Mouse (Mus musculus) MEL (cell line): ENCODE data around the gene Naip5. TPM values are rescaled to one million over a fixed set of nuclear protein-coding genes. Genes with fewer than 3 reads are reported as not detected.
A peak's percentile ranks its signal among the peaks of the same experiment; 100 is the strongest.
"Not testable (repeated sequence)": the region's sequence is repeated elsewhere in the genome, so short reads cannot be mapped to it uniquely, and the experiment has no call there.

ENCODE experiments used
- DNase-seq: peaks from one replicate; pipeline ENCODE4 v3.0.0; 2011; ENCODE audit warnings: low read depth, low spot score
- H3K27ac ChIP-seq: 2 replicates; pipeline ENCODE4 v1.5.1; 2012; ENCODE audit warnings: low read depth, mild to moderate bottlenecking, control low read depth, low read length, moderate library complexity; ENCODE audit not compliant: control insufficient read depth
- H3K27me3 ChIP-seq, 2 experiments: fragments of 150-350 bp in 1 of 2; sonication (generic) in 1 of 2; 2 replicates each; pipeline ENCODE4 v1.6.1; 2012; ENCODE audit warnings: low read length in 2 of 2, mild to moderate bottlenecking in 2 of 2, improper control_type of control experiment in 1 of 2, moderate library complexity in 1 of 2; ENCODE audit not compliant: insufficient read depth in 2 of 2, control insufficient read depth in 1 of 2
- H3K36me3 ChIP-seq, 2 experiments: 2 replicates each; pipeline ENCODE4 v1.6.1; 2012 to 2014; ENCODE audit warnings: low read length in 2 of 2, improper control_type of control experiment in 1 of 2, inconsistent platforms in 1 of 2, mild to moderate bottlenecking in 1 of 2; ENCODE audit not compliant: insufficient read depth in 2 of 2, control insufficient read depth in 1 of 2
- H3K4me1 ChIP-seq, 2 experiments: fragments of 150-350 bp in 1 of 2; sonication (generic) in 1 of 2; 2 replicates each; pipeline ENCODE4 v1.6.1; 2012; ENCODE audit warnings: low read length in 2 of 2, improper control_type of control experiment in 1 of 2, mild to moderate bottlenecking in 1 of 2; ENCODE audit not compliant: insufficient read depth in 2 of 2, control insufficient read depth in 1 of 2
- H3K4me3 ChIP-seq, 2 experiments: fragments of 150-350 bp in 1 of 2; sonication (generic) in 1 of 2; 2 replicates each; pipeline ENCODE4 v1.5.1; 2012; ENCODE audit warnings: low read depth in 2 of 2, low read length in 2 of 2, mild to moderate bottlenecking in 2 of 2, moderate library complexity in 2 of 2, control low read depth in 1 of 2, improper control_type of control experiment in 1 of 2; ENCODE audit not compliant: control insufficient read depth in 1 of 2, insufficient read depth in 1 of 2
- H3K79me2 ChIP-seq: 2 replicates; pipeline ENCODE4 v1.6.1; 2012; ENCODE audit warnings: mild to moderate bottlenecking, low read length, moderate library complexity; ENCODE audit not compliant: control insufficient read depth, poor library complexity, insufficient read depth
- H3K9ac ChIP-seq: 2 replicates; pipeline ENCODE4 v1.6.1; 2012; ENCODE audit warnings: low read depth, mild to moderate bottlenecking, control low read depth, low read length, moderate library complexity; ENCODE audit not compliant: control insufficient read depth, poor library complexity, severe bottlenecking
- H3K9me3 ChIP-seq: fragments of 150-350 bp; sonication (generic); replicated peaks from 2 replicates; pipeline ENCODE4 v1.6.1; 2012; ENCODE audit warnings: mild to moderate bottlenecking, low read length, improper control_type of control experiment, moderate library complexity; ENCODE audit not compliant: insufficient read depth
- E2F4 ChIP-seq: IDR thresholded peaks from 2 replicates; pipeline ENCODE4 v1.6.1; 2011; ENCODE audit warnings: low read depth, low read length, improper control_type of control experiment, borderline replicate concordance
- ELF1 ChIP-seq: IDR thresholded peaks from 2 replicates; pipeline ENCODE4 v1.6.1; 2014; ENCODE audit warnings: low read depth, mild to moderate bottlenecking, inconsistent platforms, low read length, improper control_type of control experiment, moderate library complexity
- ETS1 ChIP-seq: IDR thresholded peaks from 2 replicates; pipeline ENCODE4 v1.6.1; 2012; ENCODE audit warnings: low read depth, mild to moderate bottlenecking, inconsistent platforms, low read length, improper control_type of control experiment, moderate library complexity
- MAX ChIP-seq: IDR thresholded peaks from 2 replicates; pipeline ENCODE4 v1.6.1; 2011; ENCODE audit warnings: low read length, improper control_type of control experiment
- MEF2A ChIP-seq: IDR thresholded peaks from 2 replicates; pipeline ENCODE4 v1.6.1; 2014; ENCODE audit warnings: low read depth, mild to moderate bottlenecking, inconsistent platforms, low read length, improper control_type of control experiment; ENCODE audit not compliant: poor library complexity, insufficient replicate concordance, severe bottlenecking; ENCODE audit errors: extremely low read depth
- POLR2AphosphoS2 ChIP-seq: IDR thresholded peaks from 2 replicates; pipeline ENCODE4 v1.6.1; 2011; ENCODE audit warnings: low read length, improper control_type of control experiment
- RCOR1 ChIP-seq: IDR thresholded peaks from 2 replicates; pipeline ENCODE4 v1.6.1; 2012; ENCODE audit warnings: low read depth, mild to moderate bottlenecking, inconsistent platforms, low read length, improper control_type of control experiment
- SIN3A ChIP-seq: IDR thresholded peaks from 2 replicates; pipeline ENCODE4 v1.6.1; 2012; ENCODE audit warnings: low read length, improper control_type of control experiment, inconsistent platforms
- SMC3 ChIP-seq: IDR thresholded peaks from 2 replicates; pipeline ENCODE4 v1.6.1; 2011; ENCODE audit warnings: low read depth, low read length, improper control_type of control experiment
- TAL1 ChIP-seq: IDR thresholded peaks from 2 replicates; pipeline ENCODE4 v1.6.1; 2012; ENCODE audit warnings: mild to moderate bottlenecking, inconsistent platforms, low read length, moderate library complexity, mixed read lengths
- TBP ChIP-seq: IDR thresholded peaks from 2 replicates; pipeline ENCODE4 v1.8.0; 2011; ENCODE audit warnings: low read depth, low read length, improper control_type of control experiment
- TCF12 ChIP-seq: IDR thresholded peaks from 2 replicates; pipeline ENCODE4 v1.6.1; 2014; ENCODE audit warnings: low read depth, mild to moderate bottlenecking, inconsistent platforms, low read length, improper control_type of control experiment, moderate library complexity
- USF2 ChIP-seq, 2 experiments: IDR thresholded peaks; 2 replicates each; pipeline ENCODE4 v1.6.1; 2011 to 2012; ENCODE audit warnings: improper control_type of control experiment in 2 of 2, low read length in 2 of 2, borderline replicate concordance in 1 of 2, inconsistent platforms in 1 of 2, low read depth in 1 of 2, mild to moderate bottlenecking in 1 of 2; ENCODE audit not compliant: insufficient read depth in 1 of 2
- ZC3H11A ChIP-seq: IDR thresholded peaks from 2 replicates; pipeline ENCODE4 v1.6.1; 2012; ENCODE audit warnings: low read depth, mild to moderate bottlenecking, inconsistent platforms, low read length, improper control_type of control experiment
- ZMIZ1 ChIP-seq: IDR thresholded peaks from 2 replicates; pipeline ENCODE4 v1.6.1; 2012; ENCODE audit warnings: low read depth, mild to moderate bottlenecking, inconsistent platforms, low read length, improper control_type of control experiment, moderate library complexity
- polyA plus RNA-seq, 2 experiments: library from polyadenylated mRNA; stranded (reverse) in 1 of 2; unstranded in 1 of 2; fragments of >175 nt in 1 of 2; fragments of >200 nt in 1 of 2; gene quantifications; 2 replicates each; pipeline versions ENCODE4 v1.2.1 to v1.2.4; 2012; ENCODE audit warnings: low replicate concordance in 2 of 2, low read depth in 1 of 2; ENCODE audit not compliant: insufficient read length in 2 of 2, insufficient read depth in 1 of 2, missing spikeins in 1 of 2
- total RNA-seq: library from RNA; depleted of rRNA; stranded (reverse); fragments of 300-350 nt; gene quantifications from 2 replicates; pipeline ENCODE4 v1.2.3, GENCODE M21; 2012

The Naip5 gene
- total and polyA plus RNA-seq, 3 experiments, result under 0.01 to 0.29 TPM; not detected in 1

GRCm38 (mm10) chr13:100201659-100202333 lies 44.3 kb downstream of the Naip5 start, which contains the start of gene Naip2:
Naip2 (minus strand) TSS chr13:100202092.
- not testable (repeated sequence) for H3K36me3 ChIP-seq, H3K4me1 ChIP-seq, H3K9me3 ChIP-seq, H3K79me2 ChIP-seq, H3K27me3 ChIP-seq
- Histone ChIP-seq H3K27ac (peak within 1 kb of the TSS; percentile 61), H3K4me3 (peak within 1 kb of the TSS; percentile 63 to 66), H3K9ac (peak within 1 kb of the TSS; percentile 51)
- DNase-seq, result peak; percentile 72
- peak; percentile 45; the same call in 1 of the 2 replicates for TF ChIP-seq ELF1
- TF ChIP-seq SIN3A, result peak; percentile 61
- TF ChIP-seq TBP, result 0 out of 2 replicates have a peak, but pooled peaks have one; percentile 18
- peak; percentile 43; the same call in 1 of the 2 replicates for TF ChIP-seq ETS1

- no peak overlapping the region for H3K4me3 ChIP-seq
- TF ChIP-seq USF2 (IDR thresholded peaks at IDR 0.05; ENCODE audit: borderline replicate concordance in 1 of 2, insufficient read depth in 1 of 2, low read depth in 1 of 2, low read length in 2 of 2), result no peak
- no peak for TF ChIP-seq TCF12
- no peak for TF ChIP-seq MEF2A
- TF ChIP-seq E2F4, result no peak
- TF ChIP-seq ZC3H11A, result no peak
- TF ChIP-seq, all 39 proteins: peak for 0
- no peak overlapping the region for H3K9ac ChIP-seq
- peaks cover 0 to 6% of the 10 kb centered on the region in 2 experiments; a peak in 2 of 4 replicates for H3K36me3 ChIP-seq
- no peaks in the 10 kb centered on the region for H3K79me2 ChIP-seq
- H3K9me3 ChIP-seq, result no peaks in the 10 kb centered on the region
- H3K27ac ChIP-seq, result no peak overlapping the region
- DNase-seq, result peak; percentile 17
- H3K4me1 ChIP-seq, result peaks cover 3 to 8% of the 10 kb centered on the region in 2 experiments
- H3K27me3 ChIP-seq, result no peaks in the 10 kb centered on the region
These were observed 45.3 kb downstream of the Naip5 start for GRCm38 (mm10) chr13:100200778-100201177.

GRCm38 (mm10) chr13:100195421-100195820 lies 50.7 kb downstream of the Naip5 start:
- Histone ChIP-seq H3K4me1 (no peaks in the 10 kb centered on the region), H3K36me3 (no peaks in the 10 kb centered on the region), H3K27me3 (no peaks in the 10 kb centered on the region), H3K9ac (no peak overlapping the region), H3K27ac (no peak overlapping the region), H3K4me3 (no peak overlapping the region), H3K9me3 (no peaks in the 10 kb centered on the region), H3K79me2 (no peaks in the 10 kb centered on the region)
- no peak for TF ChIP-seq SMC3
- TF ChIP-seq ZC3H11A, result no peak
- no peak for TF ChIP-seq ETS1
- no peak for TF ChIP-seq ZMIZ1
- no peak for TF ChIP-seq POLR2AphosphoS2
- TF ChIP-seq E2F4, result no peak
- TF ChIP-seq RCOR1, result no peak
- TF ChIP-seq MAX, result no peak
- no peak for TF ChIP-seq TAL1
- DNase-seq, result no peak

- not testable (repeated sequence) for H3K4me3 ChIP-seq, H3K79me2 ChIP-seq, H3K9ac ChIP-seq, H3K9me3 ChIP-seq, H3K27me3 ChIP-seq, H3K27ac ChIP-seq, H3K4me1 ChIP-seq, DNase-seq, H3K36me3 ChIP-seq
These were observed 63.0 kb downstream of the Naip5 start for GRCm38 (mm10) chr13:100183111-100183510.
